ENCODE assay signal across 10 mouse cellular contexts in genomic region chr5:68252671-68253070, GRCm38 (mm10).
DNase-seq lines count a peak whose midpoint lies in the region; ATAC-seq and TF ChIP-seq lines count a peak whose summit lies in the region.
"Had no signal": no experiment of that assay in that cellular context is flagged by ENCODE, and none has a peak within 500 bp of the region (broad histone marks: within the 10 kb centered on the region; RNA-seq: fewer than 3 reads in every experiment).

No protein-coding gene starts in this region.

- TF ChIP-seq CTCF in heart, adult 2 months (IDR thresholded peaks at IDR 0.05), result peak; percentile 71

- no peak for ATAC-seq in heart, embryonic 11.5 days (replicated peaks; ENCODE audit: insufficient number of reproducible peaks, low FRiP score, low TSS enrichment)
- ATAC-seq in embryonic facial prominence, embryonic 14.5 days (ENCODE audit: low read depth), result no peak
- ATAC-seq in hindbrain, embryonic 16.5 days, result peak; percentile 85

- H3K9ac ChIP-seq in heart, adult 2 months (ENCODE audit: low read depth, low read length), result no peak overlapping the region
- no peak overlapping the region for H3K9ac ChIP-seq in heart, embryonic 11.5 days (ENCODE audit: low read depth, low read length)
- H3K9ac ChIP-seq in embryonic facial prominence, embryonic 14.5 days (ENCODE audit: low read depth, low read length), result no peak overlapping the region
- no peak overlapping the region for H3K9ac ChIP-seq in hindbrain, embryonic 16.5 days (ENCODE audit: low read depth, low read length)

- TF ChIP-seq POLR2A in heart, adult 2 months (IDR thresholded peaks at IDR 0.05; ENCODE audit: insufficient read depth, low read depth, low read length), result no peak

- no peak overlapping the region for H3K4me3 ChIP-seq in heart, adult 2 months
- no peak overlapping the region for H3K4me3 ChIP-seq in heart, embryonic 11.5 days (ENCODE audit: low read depth, low read length)
- no peak overlapping the region for H3K4me3 ChIP-seq in embryonic facial prominence, embryonic 14.5 days (ENCODE audit: low read depth, low read length)
- H3K4me3 ChIP-seq in hindbrain, embryonic 16.5 days (ENCODE audit: low read length), result no peak overlapping the region

- TF ChIP-seq EP300 in heart, adult 2 months (IDR thresholded peaks at IDR 0.05; ENCODE audit: insufficient read depth, low read depth, low read length), result no peak

- WGBS in heart, adult 2 months, result 17% methylated on average over 8 of the region's 8 CpGs
- 21% methylated on average over 8 of the region's 8 CpGs for WGBS in heart, embryonic 11.5 days (ENCODE audit: insufficient replicate concordance)
- WGBS in embryonic facial prominence, embryonic 14.5 days, result 13% methylated on average over 8 of the region's 8 CpGs
- 15% methylated on average over 8 of the region's 8 CpGs for WGBS in hindbrain, embryonic 16.5 days

- H3K36me3 ChIP-seq in heart, adult 2 months (ENCODE audit: control insufficient read depth, insufficient read depth, low read length), result no peaks in the 10 kb centered on the region
- H3K36me3 ChIP-seq in heart, embryonic 11.5 days (ENCODE audit: control insufficient read depth, insufficient read depth, low read length), result no peaks in the 10 kb centered on the region
- no peaks in the 10 kb centered on the region for H3K36me3 ChIP-seq in embryonic facial prominence, embryonic 14.5 days (ENCODE audit: control insufficient read depth, insufficient read depth, low read length)
- H3K36me3 ChIP-seq in hindbrain, embryonic 16.5 days (ENCODE audit: control insufficient read depth, insufficient read depth, low read length), result no peaks in the 10 kb centered on the region
- no peaks in the 10 kb centered on the region for H3K36me3 ChIP-seq in splenic B cell, adult 2 months (ENCODE audit: control insufficient read depth, insufficient read depth, low read length, poor library complexity, severe bottlenecking)
- H3K36me3 ChIP-seq: G1E had no signal

- DNase-seq in heart, adult 2 months, result peak; percentile 3 to 25
- peak; percentile 58 for DNase-seq in adrenal gland, postnatal 25 days
- peak; percentile 90 for DNase-seq in embryonic facial prominence, embryonic 14.5 days (ENCODE audit: low spot score)
- peak; percentile 57 to 78 for DNase-seq in layer of hippocampus, postnatal 14 days (ENCODE audit: low spot score in 2 of 2)
- peak; percentile 58 for DNase-seq in mesoderm, embryonic 11.5 days (ENCODE audit: low read depth, low spot score)
- peak; percentile 64 for DNase-seq in splenic B cell, adult 2 months (ENCODE audit: low read depth, low spot score)

- H3K79me2 ChIP-seq in heart, adult 2 months (replicated peaks; ENCODE audit: control insufficient read depth, insufficient read depth, low read length), result no peaks in the 10 kb centered on the region

- no peaks in the 10 kb centered on the region for H3K4me1 ChIP-seq in heart, adult 2 months (ENCODE audit: control insufficient read depth, insufficient read depth, low read length)
- H3K4me1 ChIP-seq in heart, embryonic 11.5 days (ENCODE audit: control insufficient read depth, insufficient read depth, low read length), result no peaks in the 10 kb centered on the region
- no peaks in the 10 kb centered on the region for H3K4me1 ChIP-seq in embryonic facial prominence, embryonic 14.5 days (ENCODE audit: control insufficient read depth, insufficient read depth, low read length)
- H3K4me1 ChIP-seq in hindbrain, embryonic 16.5 days (ENCODE audit: control insufficient read depth, insufficient read depth, low read depth, low read length), result no peaks in the 10 kb centered on the region

- no peaks in the 10 kb centered on the region for H3K27me3 ChIP-seq in heart, adult 2 months (ENCODE audit: control insufficient read depth, insufficient read depth, low read length)
- H3K27me3 ChIP-seq in heart, embryonic 11.5 days (ENCODE audit: control insufficient read depth, insufficient read depth, low read length), result no peaks in the 10 kb centered on the region
- H3K27me3 ChIP-seq in embryonic facial prominence, embryonic 14.5 days (replicated peaks; ENCODE audit: control insufficient read depth, insufficient read depth, low read length), result no peaks in the 10 kb centered on the region
- H3K27me3 ChIP-seq in hindbrain, embryonic 16.5 days (replicated peaks; ENCODE audit: control insufficient read depth, insufficient read depth, low read length), result no peaks in the 10 kb centered on the region
- H3K27me3 ChIP-seq in splenic B cell, adult 2 months (ENCODE audit: control insufficient read depth, insufficient read depth, low read length, poor library complexity, severe bottlenecking), result no peaks in the 10 kb centered on the region

- intact Hi-C loops in heart, adult 2 months (cut with DNase I), result loop anchor here (10.0 kb wide), 1 partner anchor 1272 kb away; no protein-coding TSS in a partner anchor

- no peaks in the 10 kb centered on the region for H3K9me3 ChIP-seq in heart, embryonic 11.5 days (replicated peaks; ENCODE audit: control insufficient read depth, low read length)
- H3K9me3 ChIP-seq in embryonic facial prominence, embryonic 14.5 days (ENCODE audit: control insufficient read depth, low read length), result no peaks in the 10 kb centered on the region
- no peaks in the 10 kb centered on the region for H3K9me3 ChIP-seq in hindbrain, embryonic 16.5 days (ENCODE audit: control insufficient read depth, low read length)
- H3K9me3 ChIP-seq: G1E had no signal

- H3K27ac ChIP-seq in heart, adult 2 months, result no peak overlapping the region
- H3K27ac ChIP-seq in heart, embryonic 11.5 days (ENCODE audit: low read depth, low read length), result no peak overlapping the region
- no peak overlapping the region for H3K27ac ChIP-seq in embryonic facial prominence, embryonic 14.5 days (replicated peaks; ENCODE audit: low read depth, low read length)
- H3K27ac ChIP-seq in hindbrain, embryonic 16.5 days (ENCODE audit: low read depth, low read length), result no peak overlapping the region
- H3K27ac ChIP-seq: macrophage had no signal

- H3K4me2 ChIP-seq in heart, embryonic 11.5 days, result no peak overlapping the region
- H3K4me2 ChIP-seq in embryonic facial prominence, embryonic 14.5 days (ENCODE audit: low read depth, low read length), result no peak overlapping the region
- 0 out of 2 replicates have a peak overlapping the region, but pooled peaks have one; percentile 17 for H3K4me2 ChIP-seq in hindbrain, embryonic 16.5 days (ENCODE audit: low read length)

Comparison
In these comparisons a context has a peak if more than half of its experiments do, and no peak if none do; other contexts are left out.
1. DNase-seq: peak in every context shown above with its lines; median percentile 90 in embryonic facial prominence, embryonic 14.5 days; 68 in layer of hippocampus, postnatal 14 days; 64 in splenic B cell, adult 2 months; 58 in adrenal gland, postnatal 25 days; 58 in mesoderm, embryonic 11.5 days; 14 in heart, adult 2 months.